Mouse (Mus musculus): ENCODE data around the gene Helb.

DNA sequence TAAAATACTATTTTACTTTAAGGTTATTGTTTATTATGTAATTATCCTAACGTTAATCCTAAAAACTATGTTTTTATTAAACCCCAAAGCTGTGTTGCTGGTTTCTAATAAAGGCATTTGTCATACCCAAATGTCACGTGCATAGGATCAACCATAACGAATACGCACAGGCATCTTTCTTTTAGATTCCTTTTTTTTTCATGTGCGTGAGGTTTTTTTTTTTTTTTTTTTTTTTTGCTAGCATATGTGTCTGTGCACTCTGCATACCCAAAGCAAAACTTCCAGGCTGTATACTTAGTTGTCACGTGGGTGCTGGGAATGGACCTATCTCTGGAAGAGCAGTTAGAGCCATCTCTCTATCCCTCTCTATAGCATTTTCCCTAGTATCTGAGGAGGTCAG, 1.2 kb upstream of the Helb start:
- TF ChIP-seq CTCF (IDR thresholded peaks at IDR 0.05; ENCODE audit: low read depth) = no peak
- no peak for TF ChIP-seq EP300 (IDR thresholded peaks at IDR 0.05; ENCODE audit: low read depth)
